ENCODE assay signal across 24 mouse cellular contexts in genomic region chr7:142666109-142666508, GRCm38 (mm10). TPM values are rescaled to one million over a fixed set of nuclear protein-coding genes. Genes with fewer than 3 reads are reported as not detected.
A peak's percentile ranks its signal among the peaks of the same experiment; 100 is the strongest.
DNase-seq lines count a peak whose midpoint lies in the region; ATAC-seq and TF ChIP-seq lines count a peak whose summit lies in the region.
"Had no signal": no experiment of that assay in that cellular context is flagged by ENCODE, and none has a peak within 500 bp of the region (broad histone marks: within the 10 kb centered on the region; RNA-seq: fewer than 3 reads in every experiment).

No protein-coding gene starts in this region.

- H3K9ac ChIP-seq in forebrain, embryonic 11.5 days (ENCODE audit: low read length), result no peak overlapping the region
- no peak overlapping the region for H3K9ac ChIP-seq in forebrain, embryonic 12.5 days
- H3K9ac ChIP-seq in heart, postnatal 0 days (replicated peaks; ENCODE audit: low read depth, low read length), result no peak overlapping the region; the same call in 1 of the 2 replicates
- H3K9ac ChIP-seq in neural tube, embryonic 11.5 days (ENCODE audit: low read length), result no peak overlapping the region
- H3K9ac ChIP-seq: hindbrain, embryonic 14.5 days; liver, embryonic 14.5 days had no signal

- no peaks in the 10 kb centered on the region for H3K36me3 ChIP-seq in forebrain, embryonic 11.5 days (ENCODE audit: control insufficient read depth, insufficient read depth, low read length)
- H3K36me3 ChIP-seq in forebrain, embryonic 12.5 days (replicated peaks), result no peaks in the 10 kb centered on the region
- no peaks in the 10 kb centered on the region for H3K36me3 ChIP-seq in heart, postnatal 0 days (replicated peaks; ENCODE audit: control insufficient read depth, insufficient read depth, low read length)
- no peaks in the 10 kb centered on the region for H3K36me3 ChIP-seq in neural tube, embryonic 11.5 days (ENCODE audit: control insufficient read depth, insufficient read depth, low read length)
- H3K36me3 ChIP-seq: G1E had no signal

- TF ChIP-seq POLR2A in cerebellum, adult 2 months (IDR thresholded peaks at IDR 0.05; ENCODE audit: borderline replicate concordance, insufficient read depth, low read length), result no peak

- H3K4me3 ChIP-seq in forebrain, embryonic 11.5 days (ENCODE audit: low read depth, low read length), result no peak overlapping the region
- no peak overlapping the region for H3K4me3 ChIP-seq in forebrain, embryonic 12.5 days (replicated peaks)
- H3K4me3 ChIP-seq in heart, postnatal 0 days (ENCODE audit: low read depth, low read length), result peak overlapping the region; percentile 6; the same call in 1 of the 2 replicates
- no peak overlapping the region for H3K4me3 ChIP-seq in neural tube, embryonic 11.5 days (ENCODE audit: low read depth, low read length)
- no peak overlapping the region for H3K4me3 ChIP-seq in cerebellum, adult 2 months (replicated peaks; ENCODE audit: insufficient read depth, low read depth, low read length)
- H3K4me3 ChIP-seq: erythroblast, embryonic 14.5 days; gastrocnemius, adult 2 months had no signal

- no peak overlapping the region for H3K27ac ChIP-seq in forebrain, embryonic 11.5 days (ENCODE audit: low read depth, low read length)
- H3K27ac ChIP-seq in forebrain, embryonic 12.5 days, result no peak overlapping the region
- peak overlapping the region; percentile 30; the same call in 1 of the 2 replicates for H3K27ac ChIP-seq in heart, postnatal 0 days (ENCODE audit: low read depth)
- H3K27ac ChIP-seq in neural tube, embryonic 11.5 days (ENCODE audit: low read depth, low read length), result no peak overlapping the region
- no peak overlapping the region for H3K27ac ChIP-seq in cerebellum, adult 2 months (ENCODE audit: insufficient read depth, low read length)
- H3K27ac ChIP-seq: gastrocnemius, adult 2 months; hindbrain, embryonic 14.5 days; liver, embryonic 14.5 days had no signal

- TF ChIP-seq CTCF in heart, postnatal 0 days (IDR thresholded peaks at IDR 0.05; ENCODE audit: low read depth), result no peak
- no peak for TF ChIP-seq CTCF in cerebellum, adult 2 months (IDR thresholded peaks at IDR 0.05; ENCODE audit: borderline replicate concordance, insufficient read depth, low read depth, low read length)

- H3K9me3 ChIP-seq in forebrain, embryonic 11.5 days (ENCODE audit: control insufficient read depth, low read length), result peaks cover 16% of the 10 kb centered on the region
- peaks cover 17% of the 10 kb centered on the region for H3K9me3 ChIP-seq in forebrain, embryonic 12.5 days
- H3K9me3 ChIP-seq in heart, postnatal 0 days (replicated peaks; ENCODE audit: control insufficient read depth, low read length), result peaks cover 22% of the 10 kb centered on the region
- H3K9me3 ChIP-seq in neural tube, embryonic 11.5 days (ENCODE audit: control insufficient read depth, low read length), result peaks cover 17% of the 10 kb centered on the region

- H3K27me3 ChIP-seq in forebrain, embryonic 11.5 days (ENCODE audit: control insufficient read depth, insufficient read depth, low read length), result peaks cover 54% of the 10 kb centered on the region
- H3K27me3 ChIP-seq in forebrain, embryonic 12.5 days, result peaks cover 63% of the 10 kb centered on the region
- H3K27me3 ChIP-seq in heart, postnatal 0 days (ENCODE audit: control insufficient read depth, insufficient read depth, low read length), result peaks cover 48% of the 10 kb centered on the region
- peaks cover 53% of the 10 kb centered on the region for H3K27me3 ChIP-seq in neural tube, embryonic 11.5 days (ENCODE audit: control insufficient read depth, insufficient read depth, low read length)
- no peaks in the 10 kb centered on the region; the same call in 1 of the 2 replicates for H3K27me3 ChIP-seq in cerebellum, adult 2 months (ENCODE audit: control insufficient read depth, insufficient read depth, low read length)

- WGBS in forebrain, embryonic 11.5 days, result 70% methylated on average over 4 of the region's 4 CpGs
- WGBS in forebrain, embryonic 12.5 days, result 76% methylated on average over 4 of the region's 4 CpGs
- 66% methylated on average over 4 of the region's 4 CpGs for WGBS in heart, postnatal 0 days
- WGBS in neural tube, embryonic 11.5 days, result 82% methylated on average over 4 of the region's 4 CpGs
- WGBS in cerebellum, adult 2 months, result 65% methylated on average over 4 of the region's 4 CpGs

- intact Hi-C loops in heart, postnatal 36 days (cut with DNase I), result no loop called here

- no peak for ATAC-seq in forebrain, embryonic 11.5 days (replicated peaks; ENCODE audit: low FRiP score)
- no peak for ATAC-seq in forebrain, embryonic 12.5 days (ENCODE audit: low FRiP score)
- ATAC-seq in heart, postnatal 0 days (ENCODE audit: insufficient read depth, low read depth), result no peak
- ATAC-seq in neural tube, embryonic 11.5 days (ENCODE audit: insufficient read depth, low FRiP score, low TSS enrichment), result no peak
- ATAC-seq: CD4-positive, CD25-positive, alpha-beta regulatory T cell, adult 4 months; forebrain, embryonic 16.5 days; midbrain, embryonic 16.5 days had no signal

- no peak for TF ChIP-seq EP300 in heart, postnatal 0 days (IDR thresholded peaks at IDR 0.05; ENCODE audit: low read depth)

- DNase-seq in forebrain, embryonic 11.5 days (ENCODE audit: low spot score), result peak; percentile 42
- no peak for DNase-seq in heart, postnatal 0 days (ENCODE audit: low spot score)
- DNase-seq in heart, postnatal 36 days, result no peak
- DNase-seq in neural tube, embryonic 11.5 days (ENCODE audit: low spot score), result peak; percentile 6
- DNase-seq in neural tube, embryonic 10.5 days (ENCODE audit: extremely low spot score, low spot score), result no peak
- DNase-seq in frontal cortex, postnatal 36 days (ENCODE audit: low spot score in 2 of 2), result no peak
- DNase-seq in cerebellum, adult 2 months, result no peak
- DNase-seq: cerebellum, postnatal 14 days; embryo, embryonic 11 days; gastrocnemius, adult 2 months; kidney, adult 18-20 months; thymus, postnatal 14 days had no signal

- no peaks in the 10 kb centered on the region for H3K4me1 ChIP-seq in forebrain, embryonic 11.5 days (replicated peaks; ENCODE audit: control insufficient read depth, insufficient read depth, low read length)
- H3K4me1 ChIP-seq in forebrain, embryonic 12.5 days, result peaks cover 4% of the 10 kb centered on the region; the same call in 1 of the 2 replicates
- no peaks in the 10 kb centered on the region for H3K4me1 ChIP-seq in heart, postnatal 0 days (ENCODE audit: control insufficient read depth, insufficient read depth)
- peaks cover 4% of the 10 kb centered on the region; the same call in 1 of the 2 replicates for H3K4me1 ChIP-seq in neural tube, embryonic 11.5 days (ENCODE audit: control insufficient read depth, insufficient read depth, low read length)
- no peaks in the 10 kb centered on the region; the same call in 1 of the 2 replicates for H3K4me1 ChIP-seq in cerebellum, adult 2 months (ENCODE audit: control insufficient read depth, insufficient read depth, low read length)

- H3K4me2 ChIP-seq in forebrain, embryonic 11.5 days (ENCODE audit: low read depth, low read length, severe bottlenecking), result no peak overlapping the region
- H3K4me2 ChIP-seq in forebrain, embryonic 12.5 days, result no peak overlapping the region
- peak overlapping the region; percentile 63 for H3K4me2 ChIP-seq in heart, postnatal 0 days (ENCODE audit: low read depth, low read length)
- H3K4me2 ChIP-seq in neural tube, embryonic 11.5 days (ENCODE audit: low read depth), result no peak overlapping the region
- H3K4me2 ChIP-seq: hindbrain, embryonic 14.5 days had no signal

RNA-seq across cellular contexts. Expression of gene Igf2, which starts 0.5 kb away (rescaled TPM):
- 121 and 141 TPM in 2 replicates for polyA plus RNA-seq in forebrain, embryonic 11.5 days (2014; fragmentation: Nextera tagmentation; extraction: Ambion mirVana)
- 94.7 and 122 TPM in 2 replicates for polyA plus RNA-seq in forebrain, embryonic 12.5 days (2016; fragmentation: Nextera tagmentation; extraction: Ambion mirVana)
- total RNA-seq in heart, postnatal 0 days (2014; rRNA removed; ENCODE audit: low replicate concordance), result 1,317 and 1,642 TPM in 2 replicates
- 950 and 1,040 TPM in 2 replicates for polyA plus RNA-seq in heart, postnatal 0 days (2015; fragmentation: Nextera tagmentation; extraction: Ambion mirVana)
- total RNA-seq in heart, postnatal 36 days (2021), result 10 to 100 TPM; 78.1 to 89.2 TPM
- 316 and 368 TPM in 2 replicates for polyA plus RNA-seq in neural tube, embryonic 11.5 days (2014; fragmentation: Nextera tagmentation; extraction: Ambion mirVana)
- polyA plus RNA-seq in cerebellum, adult 2 months (2012; rRNA removed), result 67.2 and 99.9 TPM in 2 replicates
- total RNA-seq: granulocyte monocyte progenitor cell, adult 5-6 weeks; megakaryocyte, adult 5-6 weeks had no signal
- polyA plus RNA-seq: G1E had no signal

RNA-seq across cellular contexts. Expression of gene Gm49394, which starts 3.6 kb away (rescaled TPM):
- not detected in 2 replicates for polyA plus RNA-seq in forebrain, embryonic 11.5 days (2014; fragmentation: Nextera tagmentation; extraction: Ambion mirVana)
- not detected in 2 replicates for polyA plus RNA-seq in forebrain, embryonic 12.5 days (2016; fragmentation: Nextera tagmentation; extraction: Ambion mirVana)
- not detected in 2 replicates for total RNA-seq in heart, postnatal 0 days (2014; rRNA removed; ENCODE audit: low replicate concordance)
- not detected in 2 replicates for polyA plus RNA-seq in heart, postnatal 0 days (2015; fragmentation: Nextera tagmentation; extraction: Ambion mirVana)
- under 1 TPM in 1 of 2 experiments, not detected in 1; 0.08 TPM for total RNA-seq in heart, postnatal 36 days (2021)
- not detected in 2 replicates for polyA plus RNA-seq in neural tube, embryonic 11.5 days (2014; fragmentation: Nextera tagmentation; extraction: Ambion mirVana)
- 0.02 TPM in 1 of 2 replicates, not detected in the other for polyA plus RNA-seq in cerebellum, adult 2 months (2012; rRNA removed)
- total RNA-seq: gastrocnemius, adult 2 months; granulocyte monocyte progenitor cell, adult 5-6 weeks; megakaryocyte, adult 5-6 weeks had no signal
- polyA plus RNA-seq: CD4-positive, CD25-positive, alpha-beta regulatory T cell, adult 4 months; forebrain, embryonic 16.5 days; G1E; hindbrain, embryonic 14.5 days; large intestine, adult 2 months; midbrain, embryonic 16.5 days; stomach, embryonic 14.5 days had no signal

Comparison
In these comparisons a context has a peak if more than half of its experiments do, and no peak if none do; other contexts are left out.
1. DNase-seq: peak in forebrain, embryonic 11.5 days (single experiment) and neural tube, embryonic 11.5 days (single experiment); none in heart, postnatal 0 days (single experiment), heart, postnatal 36 days (0 of 2), neural tube, embryonic 10.5 days (single experiment), frontal cortex, postnatal 36 days (0 of 2) and cerebellum, adult 2 months (0 of 2).